Mouse (Mus musculus): ENCODE results near the gene Fanci. TPM values are rescaled to one million over a fixed set of nuclear protein-coding genes. Genes with fewer than 3 reads are reported as not detected.

Fanci gene
- total RNA-seq, 2 experiments from 2014 or later, result 2.6 to 3.3 TPM

Other genes with a start within 250 kb of the Fanci start
- 100 to 1,000 TPM; 231 to 232 TPM for gene Mfge8, start 242.9 kb upstream of the Fanci start, total RNA-seq (2021)
- 100 to 1,000 TPM; 247 to 382 TPM for gene Abhd2, start 118.7 kb upstream of the Fanci start, total RNA-seq (2021)
- gene Rlbp1, start 4.9 kb upstream of the Fanci start, total RNA-seq (2021), result not detected
- gene Polg, start 74.4 kb downstream of the Fanci start, total RNA-seq (2021), result 10 to 100 TPM; 78.9 to 83.1 TPM
- gene Rhcg, start 225.7 kb downstream of the Fanci start, total RNA-seq (2021), result under 1 TPM; 0.66 to 0.91 TPM

All from adrenal gland, postnatal 10 days (tissue).